Mouse (Mus musculus): ENCODE measurements around the gene Foxg1.

The Foxg1 gene

DNA sequence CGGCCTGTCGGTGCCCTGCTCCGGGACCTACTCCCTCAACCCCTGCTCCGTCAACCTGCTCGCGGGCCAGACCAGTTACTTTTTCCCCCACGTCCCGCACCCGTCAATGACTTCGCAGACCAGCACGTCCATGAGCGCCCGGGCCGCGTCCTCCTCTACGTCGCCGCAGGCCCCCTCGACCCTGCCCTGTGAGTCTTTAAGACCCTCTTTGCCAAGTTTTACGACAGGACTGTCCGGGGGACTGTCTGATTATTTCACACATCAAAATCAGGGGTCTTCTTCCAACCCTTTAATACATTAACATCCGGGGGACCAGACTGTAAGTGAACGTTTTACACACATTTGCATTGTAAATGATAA is 3.2 kb downstream of the Foxg1 start:
- DNase-seq (ENCODE audit: low read depth in 2 of 2, low spot score in 2 of 2) = no peak

DNA sequence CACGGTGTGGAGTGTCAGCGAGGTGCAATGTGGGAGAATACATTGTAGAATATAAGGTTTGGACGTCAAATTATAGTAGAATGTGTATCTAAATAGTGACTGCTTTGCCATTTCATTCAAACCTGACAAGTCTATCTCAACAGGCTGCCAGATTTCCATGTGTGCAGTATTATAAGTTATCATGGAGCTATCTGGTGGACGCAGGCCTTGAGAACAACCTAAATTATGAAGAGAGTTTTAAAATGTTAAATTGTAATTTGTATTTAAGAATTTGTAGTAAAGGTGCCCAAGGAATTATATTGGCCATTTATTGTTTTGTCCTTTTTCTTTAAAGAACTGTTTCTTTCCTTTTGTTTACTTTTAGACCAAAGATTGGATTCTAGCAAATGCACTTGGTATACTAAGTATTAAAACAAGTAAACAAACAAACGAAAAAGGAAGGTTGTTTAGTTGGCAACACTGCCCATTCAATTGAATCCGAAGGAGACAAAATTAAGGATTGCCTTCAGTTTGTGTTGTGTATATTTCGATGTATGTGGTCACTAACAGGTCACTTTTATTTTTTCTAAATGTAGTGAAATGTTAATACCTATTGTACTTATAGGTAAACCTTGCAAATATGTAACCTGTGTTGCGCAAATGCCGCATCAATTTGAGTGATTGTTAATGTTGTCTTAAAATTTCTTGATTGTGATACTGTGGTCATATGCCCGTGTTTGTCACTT is 3.8 kb downstream of the Foxg1 start:
- DNase-seq (ENCODE audit: low read depth in 2 of 2, low spot score in 2 of 2) = no peak

DNA sequence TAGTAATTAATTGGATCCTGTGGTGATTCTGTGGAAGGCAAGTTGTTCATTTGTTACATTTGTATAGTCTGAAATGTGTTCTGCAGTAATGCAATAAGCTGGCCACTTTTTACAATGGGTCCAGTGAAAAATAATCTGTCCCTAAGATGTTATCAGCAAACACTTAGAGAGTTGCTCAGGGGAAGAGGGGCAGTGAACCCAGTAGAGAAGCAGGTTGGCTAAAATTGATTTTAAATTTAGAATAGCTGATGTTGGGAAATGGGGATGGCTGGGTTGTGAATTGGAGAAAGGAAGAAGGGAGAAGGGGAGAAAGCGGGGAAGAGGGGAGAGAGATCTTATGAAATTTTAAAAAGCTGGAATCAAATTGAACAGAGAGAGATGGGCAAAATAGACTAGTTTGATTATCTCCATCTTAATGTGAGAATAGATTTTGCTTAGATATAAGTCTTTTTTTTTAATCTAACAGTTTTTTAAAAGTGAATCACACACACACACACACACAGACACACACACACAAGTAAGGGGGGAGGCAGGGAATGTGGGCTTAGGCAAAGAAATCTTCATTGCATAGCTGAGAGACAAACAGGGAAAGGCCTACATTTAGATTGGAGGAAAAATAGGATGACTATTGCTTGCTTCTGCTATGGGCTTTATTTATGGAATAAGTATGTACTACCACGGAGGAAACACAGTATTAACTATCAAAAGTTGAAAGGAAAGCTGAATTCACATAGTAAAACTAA is 5.6 kb downstream of the Foxg1 start:
- DNase-seq (ENCODE audit: low read depth in 2 of 2, low spot score in 2 of 2) = no peak

DNA sequence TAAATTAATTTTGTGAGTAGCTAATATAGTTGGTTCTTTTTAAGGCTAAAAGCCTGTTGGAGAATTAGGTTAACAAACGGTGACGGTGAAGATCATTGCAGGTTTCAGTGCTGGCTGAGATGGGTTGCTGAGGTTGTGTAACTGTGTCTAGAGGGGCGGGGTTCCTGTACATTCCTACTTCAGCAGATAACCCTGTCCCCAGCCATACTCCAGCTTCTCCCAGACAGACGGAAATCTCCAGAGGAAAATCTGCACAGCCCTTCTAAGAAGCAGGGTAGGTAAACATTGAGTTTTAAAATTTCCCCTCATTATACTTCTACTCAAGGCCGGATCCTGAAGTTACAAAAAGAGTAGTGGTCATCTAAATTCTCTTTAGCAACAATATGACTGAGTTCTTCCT is 7.2 kb downstream of the Foxg1 start:
- DNase-seq (ENCODE audit: low read depth in 2 of 2, low spot score in 2 of 2) = no peak

DNA sequence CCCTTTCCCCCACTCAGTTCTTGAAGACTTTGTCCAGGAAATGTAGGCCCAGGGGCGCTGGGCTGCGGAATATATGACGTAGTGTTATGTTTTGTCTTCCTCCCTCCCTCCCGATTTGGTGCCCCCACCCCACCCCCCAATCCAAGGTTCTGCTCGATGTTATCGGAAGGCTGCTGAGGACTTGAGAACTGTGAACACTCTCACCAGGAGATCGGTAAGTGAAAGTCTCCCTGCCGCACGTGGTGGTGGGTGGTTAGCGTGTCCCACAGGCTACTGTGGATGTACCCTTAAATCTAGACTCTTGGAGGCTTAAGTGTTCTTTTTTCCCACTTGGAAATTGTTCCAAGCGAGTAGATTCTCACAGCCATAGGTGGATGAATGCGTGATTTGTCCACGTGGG is 7.8 kb downstream of the Foxg1 start:
- no peak for DNase-seq (ENCODE audit: low read depth in 2 of 2, low spot score in 2 of 2)

DNA sequence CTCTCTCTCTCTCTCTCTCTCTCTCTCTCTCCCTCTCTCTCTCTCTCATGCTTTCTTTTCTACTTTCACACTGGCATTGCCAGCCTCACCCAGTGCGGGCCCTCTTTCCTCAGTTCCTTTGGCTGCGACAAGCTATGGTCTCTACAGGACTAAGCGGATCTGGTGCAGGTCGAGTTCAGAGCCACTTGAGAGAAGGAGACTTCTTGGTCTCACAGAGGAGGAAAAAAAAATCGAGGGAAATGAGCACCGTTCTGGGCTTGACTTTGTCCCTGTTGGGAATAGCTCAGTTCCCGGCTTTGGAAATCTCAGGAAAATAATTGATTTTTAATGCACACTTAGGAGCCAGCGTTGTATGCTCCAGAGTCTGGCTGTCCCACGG is 8.5 kb downstream of the Foxg1 start:
- DNase-seq (ENCODE audit: low read depth in 2 of 2, low spot score in 2 of 2) = no peak

DNA sequence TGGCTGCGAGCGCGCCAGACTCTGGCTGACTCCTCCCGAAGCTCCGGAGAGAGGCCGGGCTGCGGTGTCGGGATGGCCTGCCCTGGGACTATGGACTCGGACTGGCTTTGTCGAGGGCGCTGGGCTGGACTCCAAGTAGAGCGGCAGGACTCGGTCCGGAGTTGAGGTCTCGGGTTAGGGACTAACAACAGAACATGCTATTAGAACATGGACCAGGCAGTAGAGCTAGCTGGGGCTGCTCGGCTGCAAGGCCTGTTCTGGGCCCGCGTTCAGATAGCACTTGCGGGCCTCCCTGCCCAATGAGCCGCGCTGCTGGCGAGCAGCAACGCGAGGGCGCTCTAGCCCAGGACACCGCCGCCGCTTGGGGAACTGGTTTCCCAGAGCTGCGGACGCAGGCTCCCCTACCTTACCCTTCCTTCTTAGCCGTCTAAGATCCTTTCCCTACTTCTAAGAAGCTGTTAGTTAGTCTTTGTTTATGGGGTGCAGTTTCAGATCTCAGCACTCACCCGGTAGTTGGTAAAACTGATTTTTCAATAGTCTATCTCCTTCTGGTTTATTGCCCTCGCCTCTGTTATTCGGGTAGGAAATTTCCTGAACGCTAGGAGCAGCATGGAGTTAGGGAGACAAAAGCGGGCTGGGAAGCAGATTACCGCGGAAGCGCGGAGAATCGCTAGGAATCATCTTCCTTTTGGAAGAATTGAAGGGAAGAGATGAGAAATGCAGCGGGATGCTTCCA is 9.0 kb downstream of the Foxg1 start:
- DNase-seq (ENCODE audit: low read depth in 2 of 2, low spot score in 2 of 2) = no peak

DNA sequence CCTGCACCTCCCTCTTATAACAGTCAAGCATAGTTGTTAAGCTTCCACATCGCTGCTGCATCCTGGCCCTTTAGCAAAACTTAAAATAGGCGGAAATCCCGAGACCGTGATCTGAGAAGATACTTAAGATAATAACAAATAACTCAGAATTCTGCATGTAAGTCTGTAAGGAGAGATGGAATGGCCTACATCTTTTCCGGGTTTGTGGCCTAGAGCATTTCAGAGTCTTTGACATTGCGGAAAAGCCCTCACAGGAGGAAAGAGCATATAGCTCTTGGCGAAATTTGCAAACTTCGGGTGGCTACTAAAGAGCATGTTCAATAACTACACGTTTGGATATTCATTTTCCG is 9.6 kb downstream of the Foxg1 start:
- no peak for DNase-seq (ENCODE audit: low read depth in 2 of 2, low spot score in 2 of 2)

DNA sequence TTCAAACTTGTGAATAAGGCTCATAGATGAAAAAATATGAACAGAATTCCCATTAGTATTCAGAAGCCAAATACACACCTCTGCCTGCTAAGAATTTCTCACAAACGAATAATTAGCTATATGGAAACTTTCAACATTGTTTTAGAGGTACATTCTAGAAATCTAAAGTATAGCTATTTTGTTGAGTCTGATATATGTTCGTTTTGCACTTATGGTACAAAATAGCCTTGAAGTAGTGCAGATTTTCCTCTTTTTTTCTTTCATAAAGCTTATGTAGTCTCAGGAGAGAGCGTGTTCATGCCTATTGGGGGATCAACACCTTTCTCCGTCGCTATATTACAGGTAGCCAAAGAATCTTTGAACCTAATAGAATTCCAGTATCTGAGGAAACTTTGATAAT is 10.4 kb downstream of the Foxg1 start:
- no peak for DNase-seq (ENCODE audit: low read depth in 2 of 2, low spot score in 2 of 2)

DNA sequence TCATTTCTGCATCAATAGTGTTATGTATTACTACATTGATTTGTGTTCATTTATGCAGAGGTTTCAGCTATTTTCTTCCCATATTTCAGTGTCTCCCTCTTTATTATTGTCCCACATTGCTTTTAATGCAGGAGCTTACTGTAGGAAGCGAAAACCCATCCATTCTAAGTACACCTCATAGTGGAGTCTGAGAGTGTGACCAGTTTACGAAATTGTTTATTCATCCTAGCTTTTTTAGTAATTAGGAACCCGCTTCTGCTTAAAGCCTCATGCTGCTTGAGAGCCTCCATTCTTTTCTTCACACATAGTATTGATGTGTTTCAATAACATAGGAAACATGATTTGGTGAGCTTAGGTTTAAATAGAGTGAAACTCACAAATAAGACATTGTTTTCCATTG is 11.2 kb downstream of the Foxg1 start:
- DNase-seq (ENCODE audit: low read depth in 2 of 2, low spot score in 2 of 2) = no peak

DNA sequence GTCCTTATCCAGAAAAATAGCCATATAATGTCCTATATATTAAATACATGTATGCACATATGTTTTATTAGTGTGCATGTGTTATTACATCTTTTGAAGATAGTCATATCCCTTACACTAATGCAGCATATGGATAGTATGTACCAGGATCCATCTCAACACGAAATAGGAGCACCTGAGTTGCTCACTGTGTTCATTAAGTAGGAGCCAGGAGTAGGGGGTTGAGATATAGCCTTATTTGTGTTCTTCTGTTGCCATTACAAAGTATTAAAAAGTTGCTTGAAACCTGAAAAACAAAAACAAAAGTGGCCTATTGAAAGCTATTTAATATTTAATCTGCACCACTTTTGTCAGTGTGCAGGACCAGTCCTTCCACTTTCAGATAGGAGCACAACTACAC is 11.7 kb downstream of the Foxg1 start:
- DNase-seq (ENCODE audit: low read depth in 2 of 2, low spot score in 2 of 2) = no peak

DNA sequence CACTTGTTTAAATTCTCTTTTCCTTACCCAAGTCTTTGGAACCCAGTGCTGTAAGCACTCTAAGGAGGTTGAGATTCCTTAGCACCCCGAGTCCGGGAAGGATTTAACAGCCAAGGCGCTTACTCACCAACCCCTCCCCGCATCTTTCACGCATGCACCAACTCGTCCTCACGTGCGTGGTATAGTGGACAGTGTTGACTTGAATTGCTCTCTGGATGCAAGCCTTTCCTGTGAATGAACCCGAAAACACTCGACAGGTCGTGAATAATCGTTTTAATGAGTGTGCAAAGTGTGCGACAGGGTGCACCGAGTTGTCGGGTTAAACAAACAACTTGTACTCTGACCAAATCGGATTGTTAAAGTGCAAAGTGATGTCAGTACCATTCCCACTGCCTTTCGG is 12.4 kb downstream of the Foxg1 start:
- no peak for DNase-seq (ENCODE audit: low read depth in 2 of 2, low spot score in 2 of 2)

DNA sequence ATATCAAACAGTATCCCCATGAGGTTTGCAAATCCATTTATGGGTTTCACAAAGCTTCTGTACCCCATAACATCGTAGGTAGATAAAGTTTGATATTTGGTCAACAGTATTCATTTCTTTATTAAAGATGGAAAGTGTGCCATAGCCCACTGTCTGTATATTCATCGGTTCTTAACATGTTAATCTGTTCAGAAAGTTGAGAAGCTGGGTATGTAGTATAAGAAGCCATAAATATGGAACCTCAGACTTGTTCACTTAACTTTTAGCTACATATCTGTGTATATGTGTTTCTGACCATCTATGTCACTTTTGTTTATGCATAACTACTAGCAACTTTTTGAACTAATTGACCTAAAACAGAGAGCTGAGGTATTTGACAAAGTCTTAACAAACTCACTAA is 13.5 kb downstream of the Foxg1 start:
- DNase-seq (ENCODE audit: low read depth in 2 of 2, low spot score in 2 of 2) = no peak

DNA sequence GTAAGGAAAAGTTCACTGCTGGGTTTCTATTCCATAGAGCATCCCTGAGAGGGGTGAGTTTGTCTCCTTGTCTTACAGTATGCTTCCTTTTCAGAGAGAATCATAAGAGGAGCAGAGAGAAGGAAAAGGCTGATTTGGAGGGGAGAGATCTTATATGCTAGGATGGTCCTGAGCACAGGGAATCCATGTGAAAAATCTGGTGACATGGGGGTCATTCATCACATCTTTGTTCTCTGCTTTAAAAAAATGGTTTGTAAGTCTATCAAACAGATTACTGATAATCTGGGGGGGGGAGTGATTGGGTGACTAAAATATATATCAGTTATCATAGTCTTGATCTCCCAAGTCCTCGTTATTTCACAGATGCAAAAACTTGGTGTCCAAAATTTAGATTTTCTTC is 14.3 kb downstream of the Foxg1 start:
- no peak for DNase-seq (ENCODE audit: low read depth in 2 of 2, low spot score in 2 of 2)

DNA sequence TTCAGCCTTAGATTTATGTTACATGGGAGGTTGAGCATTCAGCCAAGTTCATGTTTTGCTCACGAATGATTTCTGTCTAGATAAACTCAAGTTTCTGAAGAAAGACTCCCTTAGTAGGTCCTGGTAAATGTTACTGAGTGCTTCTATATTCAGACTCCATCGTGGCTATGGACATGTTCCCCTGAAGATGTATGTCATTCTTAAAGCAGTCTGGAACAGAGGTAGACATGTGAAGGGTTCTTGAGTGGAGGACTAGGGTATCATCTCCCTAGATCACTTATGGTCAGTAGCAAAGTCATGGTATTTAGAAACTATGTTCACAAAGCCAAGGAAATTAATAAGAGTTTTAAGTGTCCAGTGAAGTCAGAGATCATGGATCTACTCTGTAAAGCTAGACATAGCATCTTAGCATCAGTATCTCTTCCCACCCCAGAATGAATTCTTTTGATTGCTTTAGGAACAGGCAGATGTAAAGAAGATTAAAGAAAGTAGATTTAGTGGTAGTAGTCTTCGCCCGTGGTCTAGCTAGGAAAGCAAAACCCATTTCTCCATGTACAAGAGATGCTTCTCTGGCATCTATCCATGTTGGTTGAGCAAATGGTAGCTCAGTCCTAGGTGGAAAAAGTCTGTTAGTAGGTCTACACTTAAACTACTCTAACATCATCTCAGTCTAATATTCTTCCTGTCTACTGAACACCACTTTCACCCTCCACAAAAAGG is 15.1 kb downstream of the Foxg1 start:
- DNase-seq (ENCODE audit: low read depth in 2 of 2, low spot score in 2 of 2) = no peak

DNA sequence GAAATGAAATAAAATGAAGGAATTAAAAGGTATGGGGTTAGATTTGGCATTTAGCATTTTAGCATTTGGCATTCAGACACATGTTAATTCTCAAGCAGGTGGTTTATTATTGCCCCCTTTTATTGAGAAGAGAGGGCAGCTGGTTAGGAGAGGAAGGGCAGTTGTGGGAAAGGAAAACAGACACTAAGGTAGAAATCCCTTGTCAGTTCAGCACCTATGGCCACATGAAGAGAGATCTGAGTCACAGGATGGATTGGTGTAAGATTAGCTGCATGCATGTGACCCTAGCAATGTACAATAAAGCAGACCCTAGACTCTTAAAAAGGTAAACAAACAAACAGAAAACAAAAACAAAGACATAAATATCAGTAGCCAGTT is 15.7 kb downstream of the Foxg1 start:
- DNase-seq (ENCODE audit: low read depth in 2 of 2, low spot score in 2 of 2) = no peak

DNA sequence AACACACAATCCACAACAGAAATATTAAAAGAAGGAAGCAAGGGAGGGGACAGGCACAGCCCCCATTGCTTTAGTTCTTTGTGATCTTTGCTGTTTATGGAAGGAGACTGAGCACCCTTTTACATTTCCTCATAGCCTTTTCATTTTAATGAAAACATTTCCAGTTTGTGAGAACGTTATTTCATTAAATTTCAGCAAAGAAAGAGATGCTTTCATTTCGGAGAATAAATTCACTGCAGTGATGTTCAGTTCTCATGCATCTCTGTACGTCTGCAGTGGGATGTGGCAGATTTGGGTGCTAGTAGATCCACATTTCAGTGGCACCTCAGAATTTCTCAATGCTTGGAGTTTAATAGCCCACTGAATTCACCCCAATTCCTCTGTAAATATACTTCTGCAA is 16.2 kb downstream of the Foxg1 start:
- DNase-seq (ENCODE audit: low read depth in 2 of 2, low spot score in 2 of 2) = no peak

DNA sequence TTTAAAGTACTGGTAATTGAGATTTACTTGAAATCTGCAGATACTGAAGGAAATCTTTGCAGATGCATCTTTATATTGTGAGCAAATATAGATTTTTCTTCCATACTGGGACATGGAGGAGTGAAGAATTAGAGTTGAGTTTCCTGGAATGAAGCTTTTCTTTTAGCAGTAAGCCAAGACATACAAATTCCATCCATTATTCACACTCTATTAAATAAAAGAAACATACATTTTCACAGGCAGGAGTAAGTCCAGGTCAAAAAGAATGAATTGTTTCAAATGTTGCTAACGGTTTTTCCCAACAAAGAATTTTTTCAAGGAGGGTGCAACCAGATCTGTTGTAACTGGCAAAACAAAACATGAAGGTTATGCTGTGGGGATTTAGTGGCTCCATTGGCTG is 17.2 kb downstream of the Foxg1 start:
- DNase-seq (ENCODE audit: low read depth in 2 of 2, low spot score in 2 of 2) = no peak

DNA sequence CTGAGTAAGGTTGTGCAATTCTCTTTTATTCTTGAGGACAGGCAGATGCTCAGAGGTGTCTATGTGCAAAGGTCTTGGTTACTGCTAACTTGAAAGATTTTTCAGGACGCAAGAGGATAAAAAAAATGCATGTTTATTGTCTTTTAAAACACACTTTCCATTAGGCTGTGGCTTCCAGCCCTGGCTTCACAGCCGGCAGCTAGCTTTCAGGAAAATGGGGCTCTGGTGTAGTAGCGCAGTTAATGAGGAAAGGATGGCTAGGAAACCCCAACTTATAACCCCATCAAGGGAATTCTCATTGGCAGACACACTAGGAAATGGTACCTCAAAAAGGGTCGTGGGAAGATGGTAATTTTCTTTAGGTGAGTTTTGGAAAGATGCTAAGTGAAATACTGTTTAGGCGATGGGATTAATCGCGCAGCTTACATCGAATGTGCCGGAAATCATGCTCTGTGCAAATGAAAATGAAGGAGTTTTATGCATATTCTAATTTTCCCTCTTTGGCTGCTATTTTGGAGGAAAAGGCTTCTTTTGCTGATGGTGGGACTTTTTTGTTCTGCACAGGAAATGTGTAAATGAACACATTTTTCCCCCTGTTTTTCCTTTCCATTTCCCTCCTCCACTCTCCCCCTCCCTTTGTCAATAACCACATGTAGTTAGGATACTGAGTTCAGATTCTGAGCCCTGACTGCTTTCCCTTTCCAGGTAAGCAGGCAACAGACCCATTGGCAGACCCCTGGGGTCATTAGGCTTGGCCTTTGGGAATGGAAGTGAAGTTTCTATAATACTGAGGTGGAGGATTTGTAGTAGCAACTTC is 17.8 kb downstream of the Foxg1 start:
- DNase-seq (ENCODE audit: low read depth in 2 of 2, low spot score in 2 of 2) = no peak

DNA sequence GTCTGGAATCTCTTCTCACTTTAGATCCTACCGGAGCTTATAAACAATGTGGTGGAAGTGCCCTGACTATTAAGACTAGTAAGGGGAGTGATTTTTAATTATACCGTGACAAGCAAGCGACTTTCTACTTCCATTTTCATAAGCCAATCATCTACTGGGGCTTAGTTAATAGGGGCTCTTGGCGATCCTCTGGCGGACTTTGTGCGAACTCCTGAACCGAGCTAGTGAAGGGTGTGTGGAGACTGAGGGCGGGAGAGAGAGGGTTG is 18.3 kb downstream of the Foxg1 start:
- no peak for DNase-seq (ENCODE audit: low read depth in 2 of 2, low spot score in 2 of 2)

DNA sequence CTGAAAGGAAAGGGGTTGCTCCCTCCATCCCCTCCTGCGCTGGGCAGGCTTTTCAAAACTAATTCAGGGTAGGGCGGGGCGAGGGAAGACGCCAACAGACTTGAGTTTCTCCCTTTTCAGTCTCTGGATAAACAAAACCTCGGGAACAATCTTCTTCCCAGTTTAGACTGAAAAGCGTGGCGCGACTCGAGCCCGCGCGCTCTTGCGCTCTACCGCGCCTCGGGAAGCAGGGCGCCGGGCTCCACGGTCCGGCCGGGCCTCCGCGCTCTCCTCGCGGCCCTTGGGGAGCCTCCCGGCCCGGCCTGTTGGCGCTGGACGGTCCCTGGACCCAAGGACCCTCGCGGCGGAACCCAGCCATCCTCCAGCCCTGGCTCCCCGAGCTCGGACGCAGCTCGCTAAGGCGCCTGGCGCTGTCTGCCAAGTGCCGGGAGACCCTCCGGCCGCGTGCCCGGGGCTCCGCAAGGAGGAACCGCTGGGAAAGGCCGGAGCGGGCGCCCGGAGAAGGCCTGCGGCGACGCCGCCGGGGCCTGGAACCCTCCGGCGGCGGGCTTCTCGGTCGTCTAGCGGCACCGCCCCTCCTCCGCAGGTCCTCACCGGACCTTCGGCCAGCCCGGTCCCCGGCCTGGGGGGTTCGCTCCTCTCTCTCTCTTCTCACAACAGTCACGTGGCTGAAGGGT is 18.8 kb downstream of the Foxg1 start:
- no peak for DNase-seq (ENCODE audit: low read depth in 2 of 2, low spot score in 2 of 2)
